Mouse (Mus musculus) neural tube, embryonic 11.5 days (tissue): ENCODE data around the gene Ska3. TPM values are rescaled to one million over a fixed set of nuclear protein-coding genes. Genes with fewer than 3 reads are reported as not detected.
"Not testable (repeated sequence)": the region's sequence is repeated elsewhere in the genome, so short reads cannot be mapped to it uniquely, and the experiment has no call there.

Experiments used
- ATAC-seq: fragments of 200-750 bp; cut with Nextera tagmentation; 2 replicates; pipeline ENCODE4 v1.8.0; 2017; ENCODE audit warnings: moderate number of reproducible peaks, mild to moderate bottlenecking, moderate TSS enrichment, moderate library complexity; ENCODE audit not compliant: insufficient read depth, low FRiP score, low TSS enrichment
- DNase-seq: peaks from one replicate; pipeline ENCODE4 v3.0.0-alpha.2; 2015; ENCODE audit warnings: low spot score
- H3K27ac ChIP-seq: fragments of 300-500 bp; sonication (generic); 2 replicates; pipeline ENCODE4 v1.5.1; 2014; ENCODE audit warnings: low read depth, mild to moderate bottlenecking, low read length
- H3K27me3 ChIP-seq: fragments of 300-500 bp; sonication (generic); 2 replicates; pipeline ENCODE4 v1.6.1; 2014; ENCODE audit warnings: mild to moderate bottlenecking, low read length, mixed read lengths; ENCODE audit not compliant: control insufficient read depth, insufficient read depth
- H3K36me3 ChIP-seq: fragments of 300-500 bp; sonication (generic); 2 replicates; pipeline ENCODE4 v1.6.1; 2014; ENCODE audit warnings: mild to moderate bottlenecking, low read length, moderate library complexity, mixed read lengths; ENCODE audit not compliant: control insufficient read depth, insufficient read depth
- H3K4me1 ChIP-seq: fragments of 300-500 bp; sonication (generic); 2 replicates; pipeline ENCODE4 v1.6.1; 2014; ENCODE audit warnings: low read length, mixed read lengths; ENCODE audit not compliant: control insufficient read depth, insufficient read depth
- H3K4me2 ChIP-seq: fragments of 300-500 bp; sonication (generic); 2 replicates; pipeline ENCODE4 v1.6.1; 2014; ENCODE audit warnings: low read depth, mild to moderate bottlenecking, moderate library complexity
- H3K4me3 ChIP-seq: fragments of 300-500 bp; sonication (generic); 2 replicates; pipeline ENCODE4 v1.5.1; 2014; ENCODE audit warnings: low read depth, low read length
- H3K9ac ChIP-seq: fragments of 300-500 bp; sonication (generic); 2 replicates; pipeline ENCODE4 v1.6.1; 2014; ENCODE audit warnings: mild to moderate bottlenecking, low read length
- H3K9me3 ChIP-seq: fragments of 300-500 bp; sonication (generic); 2 replicates; pipeline ENCODE4 v1.6.1; 2016; ENCODE audit warnings: low read length; ENCODE audit not compliant: control insufficient read depth
- WGBS: fragments of 180-500 bp; shearing (Covaris S2); extraction: QIAGEN DNeasy Blood & Tissue Kit; methylation state at CpG from one replicate; pipeline ENCODE4 v1.1.7; 2014; 5-methylcytosine and 5-hydroxymethylcytosine counted together
- polyA plus RNA-seq: library from polyadenylated mRNA; unstranded; fragments of >200 nt; fragmentation: Nextera tagmentation; extraction: Ambion mirVana; gene quantifications from 2 replicates; pipeline ENCODE4 v1.2.1, GENCODE M21; 2014

The Ska3 gene
- polyA plus RNA-seq, 1 experiment from 2014 or later = 36.0 TPM

- 79% methylated on average over 2 of the region's 2 CpGs for WGBS
- H3K36me3 ChIP-seq = no peaks in the 10 kb centered on the region
- no peak overlapping the region for H3K4me3 ChIP-seq
- no peak overlapping the region for H3K4me2 ChIP-seq
- H3K9ac ChIP-seq = no peak overlapping the region
- no peaks in the 10 kb centered on the region for H3K4me1 ChIP-seq
- no peak for ATAC-seq
- no peak overlapping the region for H3K27ac ChIP-seq
- DNase-seq = no peak
- no peaks in the 10 kb centered on the region for H3K9me3 ChIP-seq
- H3K27me3 ChIP-seq = no peaks in the 10 kb centered on the region
These were observed 27.0 kb upstream of the Ska3 start for GRCm38 (mm10) chr14:57852961-57853360.

GRCm38 (mm10) chr14:57850330-57850729, 24.3 kb upstream of the Ska3 start:
- Histone ChIP-seq H3K27me3 (no peaks in the 10 kb centered on the region), H3K4me1 (no peaks in the 10 kb centered on the region), H3K27ac (no peak overlapping the region), H3K9ac (no peak overlapping the region), H3K9me3 (no peaks in the 10 kb centered on the region), H3K4me2 (no peak overlapping the region), H3K4me3 (no peak overlapping the region), H3K36me3 (no peaks in the 10 kb centered on the region)
- ATAC-seq = no peak
- DNase-seq = no peak
- 92% methylated on average over 3 of the region's 3 CpGs for WGBS

- ATAC-seq = no peak
- H3K27me3 ChIP-seq = no peaks in the 10 kb centered on the region
- no peak overlapping the region for H3K27ac ChIP-seq
- H3K4me1 ChIP-seq = no peaks in the 10 kb centered on the region
- H3K4me2 ChIP-seq = no peak overlapping the region
- no peak overlapping the region for H3K4me3 ChIP-seq
- no peaks in the 10 kb centered on the region for H3K9me3 ChIP-seq
- DNase-seq = no peak
- H3K9ac ChIP-seq = no peak overlapping the region
- no peaks in the 10 kb centered on the region for H3K36me3 ChIP-seq
- WGBS = 92% methylated on average over 2 of the region's 2 CpGs
These were observed 22.7 kb upstream of the Ska3 start for GRCm38 (mm10) chr14:57848646-57849045.

- not testable (repeated sequence) for DNase-seq, H3K4me3 ChIP-seq, H3K4me2 ChIP-seq, H3K4me1 ChIP-seq, H3K36me3 ChIP-seq, H3K9ac ChIP-seq, ATAC-seq, H3K27me3 ChIP-seq, H3K9me3 ChIP-seq, H3K27ac ChIP-seq
- 84% methylated on average over 5 of the region's 5 CpGs for WGBS
These were observed 22.1 kb upstream of the Ska3 start for GRCm38 (mm10) chr14:57848061-57848460.

DNA sequence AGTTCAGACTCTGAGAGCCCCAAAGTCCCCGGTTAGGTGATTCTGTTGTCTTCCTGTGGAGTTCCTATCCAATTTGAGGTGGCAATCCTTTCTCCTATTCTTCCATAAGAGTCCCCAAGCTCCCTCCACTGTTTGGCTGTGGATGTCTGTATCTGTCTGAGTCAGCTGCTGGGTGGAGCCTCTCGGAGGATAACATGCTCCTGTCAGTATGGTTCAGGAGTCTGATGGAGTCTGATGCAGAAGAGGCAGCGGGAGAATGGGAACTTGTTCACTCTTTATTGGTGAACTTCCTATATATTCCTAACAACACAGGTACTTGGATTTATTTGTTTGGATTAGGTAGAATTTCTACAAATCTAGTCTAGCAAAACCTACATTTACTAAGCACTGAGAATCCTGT, 18.6 kb upstream of the Ska3 start:
- Histone ChIP-seq H3K36me3 (no peaks in the 10 kb centered on the region), H3K4me1 (no peaks in the 10 kb centered on the region), H3K4me3 (no peak overlapping the region), H3K9me3 (no peaks in the 10 kb centered on the region), H3K9ac (no peak overlapping the region), H3K4me2 (no peak overlapping the region), H3K27ac (no peak overlapping the region), H3K27me3 (no peaks in the 10 kb centered on the region)
- ATAC-seq (no peak), DNase-seq (no peak)
- WGBS = 93% methylated on average over 3 of the region's 3 CpGs

- no peak overlapping the region for H3K4me3 ChIP-seq
- DNase-seq (no peak), ATAC-seq (no peak)
- no peak overlapping the region for H3K4me2 ChIP-seq
- no peaks in the 10 kb centered on the region for H3K9me3 ChIP-seq
- WGBS = 95% methylated on average over 10 of the region's 10 CpGs
- H3K27me3 ChIP-seq = no peaks in the 10 kb centered on the region
- no peaks in the 10 kb centered on the region for H3K4me1 ChIP-seq
- H3K27ac ChIP-seq = no peak overlapping the region
- peaks cover 3% of the 10 kb centered on the region for H3K36me3 ChIP-seq
- no peak overlapping the region for H3K9ac ChIP-seq
These were observed 9.2 kb upstream of the Ska3 start for GRCm38 (mm10) chr14:57835157-57835556.

- Histone ChIP-seq H3K9me3 (no peaks in the 10 kb centered on the region), H3K27me3 (no peaks in the 10 kb centered on the region), H3K4me3 (no peak overlapping the region), H3K36me3 (peaks cover 3% of the 10 kb centered on the region), H3K27ac (no peak overlapping the region), H3K4me1 (no peaks in the 10 kb centered on the region), H3K9ac (no peak overlapping the region), H3K4me2 (no peak overlapping the region)
- no peak for ATAC-seq
- WGBS = 96% methylated on average over 2 of the region's 2 CpGs
- DNase-seq = no peak
These were observed 7.5 kb upstream of the Ska3 start for GRCm38 (mm10) chr14:57833526-57833925.

- H3K36me3 ChIP-seq = no peaks in the 10 kb centered on the region
- peak overlapping the region; percentile 85 for H3K4me3 ChIP-seq
- ATAC-seq (no peak), DNase-seq (no peak)
- peak overlapping the region; percentile 90; the same call in 1 of the 2 replicates for H3K9ac ChIP-seq
- 62% methylated on average over 1 of the region's 1 CpGs for WGBS
- no peaks in the 10 kb centered on the region for H3K27me3 ChIP-seq
- H3K9me3 ChIP-seq = no peaks in the 10 kb centered on the region
- peak overlapping the region; percentile 59 for H3K4me2 ChIP-seq
- H3K4me1 ChIP-seq = peaks cover 11% of the 10 kb centered on the region; the same call in 1 of the 2 replicates
- no peak overlapping the region for H3K27ac ChIP-seq
These were observed 1.3 kb upstream of the Ska3 start for GRCm38 (mm10) chr14:57827284-57827683.

- H3K4me1 ChIP-seq = 0 out of 2 replicates have a peak, but pooled peaks cover 2% of the 10 kb centered on the region
- no peaks in the 10 kb centered on the region for H3K9me3 ChIP-seq
- H3K4me3 ChIP-seq = no peak overlapping the region
- peaks cover 16% of the 10 kb centered on the region for H3K36me3 ChIP-seq
- no peaks in the 10 kb centered on the region for H3K27me3 ChIP-seq
- no peak overlapping the region for H3K4me2 ChIP-seq
- H3K27ac ChIP-seq = no peak overlapping the region
- WGBS = 90% methylated on average over 4 of the region's 4 CpGs
- no peak for DNase-seq
- ATAC-seq = no peak
- H3K9ac ChIP-seq = no peak overlapping the region
These were observed 5.1 kb downstream of the Ska3 start for GRCm38 (mm10) chr14:57820839-57821238.
